Mouse (Mus musculus): ENCODE measurements around the gene Cldn7. TPM values are rescaled to one million over a fixed set of nuclear protein-coding genes. Genes with fewer than 3 reads are reported as not detected.
A peak's percentile ranks its signal among the peaks of the same experiment; 100 is the strongest.

Gene Cldn7
- total and polyA plus RNA-seq, 3 experiments = 0.31 to 0.36 TPM; not detected in 1

GRCm38 (mm10) chr11:69998567-69999491 is 34.2 kb downstream of the Cldn7 start (continued):
- TF ChIP-seq POLR2AphosphoS2 (IDR thresholded peaks at IDR 0.05; ENCODE audit: low read length) (no peak; the same call in 1 of the 2 replicates), ZKSCAN1 (IDR thresholded peaks at IDR 0.05; ENCODE audit: low read depth, low read length) (no peak), USF2 (IDR thresholded peaks at IDR 0.05; ENCODE audit: borderline replicate concordance in 1 of 2, insufficient read depth in 1 of 2, low read depth in 1 of 2, low read length in 2 of 2) (no peak), KAT2A (conservative IDR thresholded peaks at IDR 0.05; ENCODE audit: low read depth, low read length) (no peak), SMC3 (IDR thresholded peaks at IDR 0.05; ENCODE audit: low read depth, low read length) (no peak), MEF2A (IDR thresholded peaks at IDR 0.05; ENCODE audit: extremely low read depth, insufficient replicate concordance, low read depth, low read length, poor library complexity, severe bottlenecking) (no peak), SIN3A (IDR thresholded peaks at IDR 0.05; ENCODE audit: low read length) (peak; percentile 81), CHD1 (IDR thresholded peaks at IDR 0.05; ENCODE audit: low read depth, low read length) (no peak)

- H3K36me3 ChIP-seq (ENCODE audit: control insufficient read depth in 1 of 2, insufficient read depth in 2 of 2, low read length in 2 of 2) = peaks cover 8 to 44% of the 10 kb centered on the region in 2 experiments
- DNase-seq (ENCODE audit: low read depth, low spot score) = no peak
- H3K4me1 ChIP-seq (ENCODE audit: control insufficient read depth in 1 of 2, insufficient read depth in 2 of 2, low read length in 2 of 2) = peaks cover 16 to 39% of the 10 kb centered on the region in 2 experiments
- no peaks in the 10 kb centered on the region for H3K9me3 ChIP-seq (replicated peaks; ENCODE audit: insufficient read depth, low read length)
- no peak overlapping the region for H3K9ac ChIP-seq (ENCODE audit: control insufficient read depth, low read depth, low read length, poor library complexity, severe bottlenecking)
- peak overlapping the region; percentile 41 for H3K27ac ChIP-seq (ENCODE audit: control insufficient read depth, low read depth, low read length)
- H3K4me3 ChIP-seq (ENCODE audit: control insufficient read depth in 1 of 2, insufficient read depth in 1 of 2, low read depth in 2 of 2, low read length in 2 of 2) = no peak overlapping the region
- peaks cover 53% of the 10 kb centered on the region for H3K79me2 ChIP-seq (ENCODE audit: control insufficient read depth, insufficient read depth, low read length, poor library complexity)
- TF ChIP-seq CHD1 (IDR thresholded peaks at IDR 0.05; ENCODE audit: low read depth, low read length) = no peak
- TF ChIP-seq MAFK (IDR thresholded peaks at IDR 0.05; ENCODE audit: borderline replicate concordance, low read depth, low read length) = no peak
- no peak for TF ChIP-seq POLR2AphosphoS5 (IDR thresholded peaks at IDR 0.05; ENCODE audit: borderline replicate concordance, low read depth, low read length)
- TF ChIP-seq POLR2AphosphoS2 (IDR thresholded peaks at IDR 0.05; ENCODE audit: low read length) = no peak
- no peak for TF ChIP-seq ZNF384 (IDR thresholded peaks at IDR 0.05; ENCODE audit: low read depth, low read length)
- TF ChIP-seq E2F4 (IDR thresholded peaks at IDR 0.05; ENCODE audit: borderline replicate concordance, low read depth, low read length) = no peak
- TF ChIP-seq GABPA (IDR thresholded peaks at IDR 0.05; ENCODE audit: low read depth, low read length) = no peak
- no peak for TF ChIP-seq USF1 (IDR thresholded peaks at IDR 0.05; ENCODE audit: low read depth, low read length)
- TF ChIP-seq MEF2A (IDR thresholded peaks at IDR 0.05; ENCODE audit: extremely low read depth, insufficient replicate concordance, low read depth, low read length, poor library complexity, severe bottlenecking) = no peak
- TF ChIP-seq HCFC1 (IDR thresholded peaks at IDR 0.05; ENCODE audit: low read depth, low read length) = no peak
- TF ChIP-seq ZMIZ1 (IDR thresholded peaks at IDR 0.05; ENCODE audit: low read depth, low read length) = no peak
- H3K27me3 ChIP-seq (ENCODE audit: control insufficient read depth in 1 of 2, insufficient read depth in 2 of 2, low read length in 2 of 2) = no peaks in the 10 kb centered on the region
These were observed 35.1 kb downstream of the Cldn7 start for GRCm38 (mm10) chr11:69999666-70000065.
